Mouse (Mus musculus) neural tube, embryonic 14.5 days (tissue): ENCODE measurements around the gene Cldn20. TPM values are rescaled to one million over a fixed set of nuclear protein-coding genes. Genes with fewer than 3 reads are reported as not detected.

Experiments used
- ATAC-seq: fragments of 200-750 bp; cut with Nextera tagmentation; 2 replicates; pipeline ENCODE4 v1.8.0; 2017; ENCODE audit warnings: low read depth, mild to moderate bottlenecking, moderate TSS enrichment, moderate library complexity
- H3K27ac ChIP-seq: fragments of 300-500 bp; sonication (generic); 2 replicates; pipeline ENCODE4 v1.5.1; 2014; ENCODE audit warnings: low read depth, mild to moderate bottlenecking, control low read depth, low read length, moderate library complexity, mixed read lengths
- H3K27me3 ChIP-seq: fragments of 300-500 bp; sonication (generic); 2 replicates; pipeline ENCODE4 v1.6.1; 2014; ENCODE audit warnings: low read length; ENCODE audit not compliant: control insufficient read depth, insufficient read depth
- H3K36me3 ChIP-seq: fragments of 300-500 bp; sonication (generic); 2 replicates; pipeline ENCODE4 v1.6.1; 2014; ENCODE audit warnings: low read length, mixed read lengths; ENCODE audit not compliant: control insufficient read depth, insufficient read depth
- H3K4me1 ChIP-seq: fragments of 300-500 bp; sonication (generic); 2 replicates; pipeline ENCODE4 v1.6.1; 2014; ENCODE audit warnings: low read length; ENCODE audit not compliant: control insufficient read depth, insufficient read depth
- H3K4me2 ChIP-seq: fragments of 300-500 bp; sonication (generic); 2 replicates; pipeline ENCODE4 v1.6.1; 2014; ENCODE audit warnings: mild to moderate bottlenecking, low read depth, low read length, control low read depth
- H3K4me3 ChIP-seq: fragments of 300-500 bp; sonication (generic); 2 replicates; pipeline ENCODE4 v1.5.1; 2014; ENCODE audit warnings: low read depth, low read length, control low read depth, mixed read lengths
- H3K9ac ChIP-seq: fragments of 300-500 bp; sonication (generic); replicated peaks from 2 replicates; pipeline ENCODE4 v1.6.1; 2014; ENCODE audit warnings: low read depth, mild to moderate bottlenecking, control low read depth, low read length, mixed read lengths
- H3K9me3 ChIP-seq: fragments of 300-500 bp; sonication (generic); 2 replicates; pipeline ENCODE4 v1.6.1; 2016; ENCODE audit warnings: low read length; ENCODE audit not compliant: control insufficient read depth
- WGBS: fragments of 180-500 bp; shearing (Covaris S2); extraction: QIAGEN DNeasy Blood & Tissue Kit; methylation state at CpG from one replicate; pipeline ENCODE4 v1.1.7; 2014; 5-methylcytosine and 5-hydroxymethylcytosine counted together
- polyA plus RNA-seq: library from polyadenylated mRNA; unstranded; fragments of >200 nt; fragmentation: Nextera tagmentation; extraction: Ambion mirVana; gene quantifications from 2 replicates; pipeline ENCODE4 v1.2.1, GENCODE M21; 2014

Gene Cldn20
- polyA plus RNA-seq, 1 experiment from 2014 or later = not detected

DNA sequence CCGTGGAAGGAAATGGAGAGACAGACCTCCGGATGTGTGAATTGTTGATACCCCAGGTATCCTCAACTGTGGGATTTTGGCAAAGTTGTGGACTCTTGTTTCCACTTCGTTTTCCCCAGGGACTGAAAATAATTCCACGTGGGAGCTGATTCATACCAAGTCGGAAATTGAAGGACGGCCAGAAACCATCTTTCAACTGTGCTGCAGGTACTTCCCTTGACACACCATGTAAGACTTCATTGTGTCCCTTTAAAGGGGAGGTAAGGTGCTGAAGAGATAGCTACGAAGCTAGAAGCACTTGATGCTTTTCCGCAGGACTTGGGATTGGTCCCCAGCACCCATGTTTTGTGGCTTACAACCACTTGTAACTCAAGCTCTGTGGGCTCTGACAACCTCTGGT lies 16.5 kb upstream of the Cldn20 start:
- H3K27ac ChIP-seq = no peak overlapping the region
- ATAC-seq = no peak
- 96% methylated on average over 8 of the region's 8 CpGs for WGBS
- H3K4me1 ChIP-seq = no peaks in the 10 kb centered on the region
- H3K27me3 ChIP-seq = no peaks in the 10 kb centered on the region
- no peak overlapping the region for H3K4me2 ChIP-seq
- H3K4me3 ChIP-seq = no peak overlapping the region
- no peak overlapping the region for H3K9ac ChIP-seq
- H3K36me3 ChIP-seq = no peaks in the 10 kb centered on the region
- no peaks in the 10 kb centered on the region for H3K9me3 ChIP-seq

- no peaks in the 10 kb centered on the region for H3K4me1 ChIP-seq
- no peak overlapping the region for H3K4me3 ChIP-seq
- H3K36me3 ChIP-seq = no peaks in the 10 kb centered on the region
- 24% methylated on average over 9 of the region's 9 CpGs for whole genome bisulfite sequencing
- no peaks in the 10 kb centered on the region for H3K9me3 ChIP-seq
- no peak overlapping the region for H3K9ac ChIP-seq
- H3K4me2 ChIP-seq = no peak overlapping the region
- no peak for ATAC-seq
- H3K27me3 ChIP-seq = no peaks in the 10 kb centered on the region
- H3K27ac ChIP-seq = no peak overlapping the region
These were observed 15.9 kb upstream of the Cldn20 start for GRCm38 (mm10) chr17:3516406-3516805.

DNA sequence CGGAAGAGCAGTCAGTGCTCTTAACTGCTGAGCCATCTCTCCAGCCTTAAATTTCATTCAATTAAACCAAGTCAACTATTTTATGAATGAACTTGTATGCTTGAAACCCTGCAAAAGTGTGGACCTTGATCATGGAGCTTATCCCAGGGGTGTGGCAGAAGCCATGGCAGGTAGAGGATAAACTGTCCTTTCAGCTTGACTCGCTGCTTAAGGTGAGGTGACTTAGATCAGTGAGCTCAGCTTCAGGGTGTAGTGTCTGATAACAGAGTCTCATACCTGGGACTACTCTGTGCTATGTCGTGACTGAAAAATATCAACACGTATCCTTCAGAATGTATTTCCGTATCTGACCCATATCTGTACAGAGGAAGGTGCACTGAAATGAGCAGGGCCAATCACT lies 12.0 kb upstream of the Cldn20 start:
- 97% methylated on average over 5 of the region's 5 CpGs for WGBS
- Histone ChIP-seq H3K27me3 (no peaks in the 10 kb centered on the region), H3K36me3 (no peaks in the 10 kb centered on the region)

GRCm38 (mm10) chr17:3527841-3528471 lies 4.4 kb upstream of the Cldn20 start:
- WGBS = 66% methylated on average over 6 of the region's 6 CpGs
- no peaks in the 10 kb centered on the region for H3K9me3 ChIP-seq
- H3K9ac ChIP-seq = no peak overlapping the region
- H3K27ac ChIP-seq = no peak overlapping the region
- no peak overlapping the region for H3K4me3 ChIP-seq
- H3K27me3 ChIP-seq = no peaks in the 10 kb centered on the region
- H3K4me1 ChIP-seq = no peaks in the 10 kb centered on the region
- ATAC-seq = no peak
- H3K36me3 ChIP-seq = no peaks in the 10 kb centered on the region
- no peak overlapping the region for H3K4me2 ChIP-seq

More for the DNA sequence above, 12.0 kb upstream of the Cldn20 start:
- no peak overlapping the region for H3K27ac ChIP-seq
- H3K4me2 ChIP-seq = no peak overlapping the region
- no peak overlapping the region for H3K9ac ChIP-seq
- H3K4me1 ChIP-seq = no peaks in the 10 kb centered on the region
- ATAC-seq = no peak
- H3K9me3 ChIP-seq = no peaks in the 10 kb centered on the region
- no peak overlapping the region for H3K4me3 ChIP-seq

GRCm38 (mm10) chr17:3529523-3529922 lies 2.8 kb upstream of the Cldn20 start:
- WGBS = 71% methylated on average over 3 of the region's 3 CpGs
- no peaks in the 10 kb centered on the region for H3K9me3 ChIP-seq

GRCm38 (mm10) chr17:3530549-3530948 lies 1.8 kb upstream of the Cldn20 start:
- WGBS = 71% methylated on average over 7 of the region's 7 CpGs
- no peak overlapping the region for H3K9ac ChIP-seq
- no peak overlapping the region for H3K27ac ChIP-seq
- no peaks in the 10 kb centered on the region for H3K36me3 ChIP-seq
- H3K27me3 ChIP-seq = no peaks in the 10 kb centered on the region
- no peak for ATAC-seq
- H3K4me1 ChIP-seq = no peaks in the 10 kb centered on the region
- no peak overlapping the region for H3K4me2 ChIP-seq
- H3K4me3 ChIP-seq = no peak overlapping the region
- no peaks in the 10 kb centered on the region for H3K9me3 ChIP-seq

More at GRCm38 (mm10) chr17:3529523-3529922, 2.8 kb upstream of the Cldn20 start:
- Histone ChIP-seq H3K4me3 (no peak overlapping the region), H3K4me2 (no peak overlapping the region), H3K4me1 (no peaks in the 10 kb centered on the region), H3K27ac (no peak overlapping the region), H3K9ac (no peak overlapping the region), H3K27me3 (no peaks in the 10 kb centered on the region), H3K36me3 (no peaks in the 10 kb centered on the region)
- ATAC-seq = no peak

DNA sequence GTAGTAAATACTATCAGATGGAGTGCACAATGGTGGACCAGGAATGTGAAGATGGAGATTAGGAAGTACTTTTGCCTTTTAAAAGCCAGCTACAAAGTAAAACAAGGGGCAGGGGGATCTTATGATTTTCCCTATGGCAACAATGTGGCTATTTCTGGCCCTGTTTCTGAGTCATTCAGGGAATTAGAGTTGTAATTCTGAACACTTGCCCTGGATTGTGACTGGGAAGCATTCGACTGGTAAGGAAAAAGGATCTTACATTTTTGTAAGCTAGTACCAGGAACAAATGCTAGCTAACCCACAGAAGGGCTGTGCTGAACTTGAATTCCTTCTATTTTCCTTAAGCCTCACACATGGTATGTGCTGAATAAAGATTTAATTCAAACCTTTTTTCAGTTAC lies 713 bp upstream of the Cldn20 start:
- Histone ChIP-seq H3K4me2 (no peak overlapping the region), H3K9me3 (no peaks in the 10 kb centered on the region), H3K4me1 (no peaks in the 10 kb centered on the region), H3K9ac (no peak overlapping the region), H3K36me3 (no peaks in the 10 kb centered on the region), H3K27me3 (no peaks in the 10 kb centered on the region), H3K4me3 (no peak overlapping the region), H3K27ac (no peak overlapping the region)
- 94% methylated on average over 1 of the region's 1 CpGs for WGBS
- no peak for ATAC-seq

DNA sequence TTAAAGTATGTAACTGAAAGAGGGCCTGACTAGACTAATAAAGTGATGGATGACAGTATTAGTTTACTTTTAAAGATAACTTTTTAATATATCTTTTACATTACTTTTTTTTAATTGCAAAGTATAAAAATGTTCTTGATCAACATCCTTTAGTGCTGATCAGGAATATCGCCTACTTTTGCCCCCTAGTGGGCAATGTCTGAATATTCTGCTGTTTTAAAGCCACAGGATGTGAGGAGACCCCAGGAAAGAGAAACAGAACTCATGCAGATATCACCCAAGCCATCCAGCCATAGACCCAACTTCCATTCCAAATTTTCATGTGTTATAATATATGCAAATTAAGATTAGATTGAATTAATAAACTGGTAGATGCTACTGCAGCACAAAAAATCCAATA lies 1.1 kb downstream of the Cldn20 start:
- 26% methylated on average over 1 of the region's 1 CpGs for WGBS
- Histone ChIP-seq H3K4me1 (no peaks in the 10 kb centered on the region), H3K9me3 (no peaks in the 10 kb centered on the region), H3K4me3 (no peak overlapping the region), H3K36me3 (no peaks in the 10 kb centered on the region), H3K27ac (no peak overlapping the region), H3K9ac (no peak overlapping the region), H3K27me3 (no peaks in the 10 kb centered on the region), H3K4me2 (no peak overlapping the region)
- no peak; the same call in 1 of the 2 replicates for ATAC-seq

DNA sequence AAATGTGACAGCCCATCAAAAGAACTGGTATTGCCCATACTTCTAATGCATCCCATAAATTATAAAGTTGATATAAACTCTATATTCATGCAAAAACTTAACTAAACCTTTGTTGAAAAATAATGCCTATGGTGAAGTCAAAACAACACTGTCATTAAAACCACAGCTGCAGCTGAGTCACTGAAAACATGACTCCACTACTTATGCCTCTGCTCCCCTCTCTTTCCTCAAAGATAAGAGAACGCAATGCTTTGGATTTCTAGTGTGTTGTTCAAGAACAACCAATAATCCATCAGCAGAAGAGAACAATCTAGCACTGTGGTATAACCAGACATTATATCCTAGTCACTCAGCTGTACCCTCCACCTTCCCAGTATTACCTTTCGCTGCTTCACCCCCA lies 8.0 kb downstream of the Cldn20 start:
- 94% methylated on average over 2 of the region's 2 CpGs for WGBS
- no peak overlapping the region for H3K4me3 ChIP-seq
- no peaks in the 10 kb centered on the region for H3K36me3 ChIP-seq
- H3K27me3 ChIP-seq = no peaks in the 10 kb centered on the region
- H3K9me3 ChIP-seq = no peaks in the 10 kb centered on the region; the same call in 1 of the 2 replicates
- no peaks in the 10 kb centered on the region for H3K4me1 ChIP-seq
- no peak overlapping the region for H3K9ac ChIP-seq
- no peak overlapping the region for H3K4me2 ChIP-seq
- no peak overlapping the region for H3K27ac ChIP-seq
- ATAC-seq = no peak
